Mouse (Mus musculus) central nervous system, embryonic 14 days (tissue): ENCODE results near the gene Olfr1299. TPM values are rescaled to one million over a fixed set of nuclear protein-coding genes. Genes with fewer than 3 reads are reported as not detected.

ENCODE experiments used
- polyA plus RNA-seq: library from polyadenylated mRNA; depleted of rRNA; stranded (reverse); fragments of >200 nt; gene quantifications from 2 replicates; pipeline ENCODE4 v1.2.3, GENCODE M21; 2012; rRNA removed

Olfr1299 gene
- polyA plus RNA-seq = not detected in 2 replicates

GRCm38 (mm10) chr2:111661119-111661518 lies at the start of gene Olfr1299:
Gene Olfr1299, plus strand, starts transcription at chr2:111661419.

GRCm38 (mm10) chr2:111626397-111626796 lies 34.8 kb upstream of the Olfr1299 start, which contains the start of gene Olfr1297:
Gene Olfr1297, minus strand, starts transcription at chr2:111626497.

GRCm38 (mm10) chr2:111649101-111649500 lies 12.1 kb upstream of the Olfr1299 start, which contains the start of gene Olfr1298:
Gene Olfr1298, minus strand, starts transcription at chr2:111649201.

Other genes starting within 250 kb of the Olfr1299 start
- not detected in 2 replicates for gene Olfr1286, start 238.3 kb upstream of the Olfr1299 start, polyA plus RNA-seq
- not detected in 2 replicates for gene Olfr1287, start 212.3 kb upstream of the Olfr1299 start, polyA plus RNA-seq
- gene Olfr1288, start 187.3 kb upstream of the Olfr1299 start, polyA plus RNA-seq = not detected in 2 replicates
- gene Olfr1289, start 180.6 kb upstream of the Olfr1299 start, polyA plus RNA-seq = not detected in 2 replicates
- gene Olfr1290, start 167.6 kb upstream of the Olfr1299 start, polyA plus RNA-seq = not detected in 2 replicates
- not detected in 2 replicates for gene Olfr1291-ps1, start 164.2 kb upstream of the Olfr1299 start, polyA plus RNA-seq
- not detected in 2 replicates for gene Olfr1293-ps, start 136.2 kb upstream of the Olfr1299 start, polyA plus RNA-seq
- not detected in 2 replicates for gene Olfr1294, start 121.1 kb upstream of the Olfr1299 start, polyA plus RNA-seq
- gene Olfr1295, start 91.7 kb upstream of the Olfr1299 start, polyA plus RNA-seq = not detected in 2 replicates
- not detected in 2 replicates for gene Olfr1297, start 34.9 kb upstream of the Olfr1299 start, polyA plus RNA-seq
- not detected in 2 replicates for gene Olfr1298, start 12.2 kb upstream of the Olfr1299 start, polyA plus RNA-seq
- gene Olfr1301, start 89.6 kb downstream of the Olfr1299 start, polyA plus RNA-seq = not detected in 2 replicates
- gene Olfr1302, start 116.0 kb downstream of the Olfr1299 start, polyA plus RNA-seq = not detected in 2 replicates
- not detected in 2 replicates for gene Olfr1303, start 158.9 kb downstream of the Olfr1299 start, polyA plus RNA-seq
- gene Olfr1305, start 215.7 kb downstream of the Olfr1299 start, polyA plus RNA-seq = not detected in 2 replicates